ENCODE assay signal across 8 mouse cellular contexts in the genomic region with DNA sequence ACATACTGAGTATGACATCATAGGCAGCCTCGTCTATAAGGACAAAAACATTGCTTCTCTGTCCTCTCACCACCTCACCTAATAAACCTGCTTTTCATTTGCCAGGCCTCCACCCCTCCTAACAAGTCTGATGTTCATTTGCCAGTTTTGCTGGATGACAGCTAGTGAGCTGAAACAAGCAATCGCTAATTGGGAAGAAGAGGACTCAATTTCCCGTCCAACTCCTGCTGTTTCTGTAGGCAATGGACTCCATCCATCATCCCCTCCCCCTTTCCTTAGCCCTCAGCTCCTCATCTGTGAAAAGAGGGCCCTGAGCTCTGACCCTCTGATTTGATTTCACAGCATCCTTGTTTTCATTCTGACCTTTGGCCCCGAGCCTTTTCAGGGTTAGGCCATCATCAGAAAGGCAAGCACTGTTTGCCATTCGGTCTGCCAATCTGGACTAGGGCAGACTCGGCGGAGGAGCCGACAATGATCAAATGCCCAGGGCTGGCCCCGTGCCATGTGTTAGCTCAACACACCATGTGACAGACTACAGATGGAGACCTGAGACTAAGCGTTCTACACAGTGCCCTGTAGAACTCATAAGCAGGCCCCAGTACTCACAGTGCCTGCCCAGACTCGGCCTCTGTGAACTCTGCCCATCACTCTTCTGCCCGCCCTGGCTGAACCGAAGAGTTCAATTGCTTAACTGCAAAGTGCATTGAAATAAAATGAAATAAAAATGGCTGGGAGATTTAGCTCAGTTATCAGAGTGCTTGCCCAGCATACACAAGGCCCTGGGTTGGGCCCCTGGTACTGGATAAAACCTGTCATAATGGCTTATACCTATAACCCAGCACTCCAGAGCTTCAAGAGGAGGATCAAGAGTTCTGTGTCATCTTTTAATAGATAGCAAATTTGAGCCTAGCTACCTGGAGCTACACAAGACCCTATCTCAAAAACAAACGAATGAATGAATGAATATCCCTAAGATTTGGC.
DNase-seq lines count a peak whose midpoint lies in the region; ATAC-seq and TF ChIP-seq lines count a peak whose summit lies in the region.

No protein-coding gene starts in this region.

- no peaks in the 10 kb centered on the region for H3K36me3 ChIP-seq in forebrain, embryonic 14.5 days (ENCODE audit: control insufficient read depth, insufficient read depth, low read length)
- H3K36me3 ChIP-seq in kidney, adult 2 months (ENCODE audit: control insufficient read depth, insufficient read depth, low read length): no peaks in the 10 kb centered on the region
- H3K36me3 ChIP-seq in neural tube, embryonic 14.5 days (ENCODE audit: control insufficient read depth, insufficient read depth, low read length): no peaks in the 10 kb centered on the region

- no peaks in the 10 kb centered on the region for H3K27me3 ChIP-seq in forebrain, embryonic 14.5 days (replicated peaks; ENCODE audit: control insufficient read depth, insufficient read depth, low read length)
- no peaks in the 10 kb centered on the region for H3K27me3 ChIP-seq in kidney, adult 2 months (replicated peaks; ENCODE audit: control insufficient read depth, insufficient read depth, low read length)
- no peaks in the 10 kb centered on the region for H3K27me3 ChIP-seq in neural tube, embryonic 14.5 days (ENCODE audit: control insufficient read depth, insufficient read depth, low read length)

- H3K4me3 ChIP-seq in forebrain, embryonic 14.5 days (ENCODE audit: low read depth, low read length): no peak overlapping the region
- no peak overlapping the region for H3K4me3 ChIP-seq in kidney, adult 2 months (ENCODE audit: insufficient read depth, low read depth, low read length)
- no peak overlapping the region for H3K4me3 ChIP-seq in neural tube, embryonic 14.5 days (ENCODE audit: low read depth, low read length)

- peak; percentile 10 to 48 for DNase-seq in adrenal gland, adult 18-20 months (ENCODE audit: low spot score in 2 of 2)
- DNase-seq in brain, embryonic 18.5 days (ENCODE audit: low read depth, low spot score): peak; percentile 40
- peak; percentile 92 for DNase-seq in forebrain, embryonic 14.5 days (ENCODE audit: low spot score)
- peak; percentile 92 for DNase-seq in kidney, adult 2 months
- DNase-seq in left cerebral cortex, adult 9 months (ENCODE audit: low spot score in 2 of 2): peak; percentile 61 to 77
- peak; percentile 3 for DNase-seq in urinary bladder, postnatal 25 days (ENCODE audit: low spot score)
- DNase-seq in T-cell, adult 2 months (ENCODE audit: low spot score): no peak

- TF ChIP-seq CTCF in kidney, adult 2 months (conservative IDR thresholded peaks at IDR 0.05; ENCODE audit: insufficient read depth, insufficient read length, low read depth, low read length): no peak

- TF ChIP-seq POLR2A in kidney, adult 2 months (IDR thresholded peaks at IDR 0.05; ENCODE audit: low read depth, low read length): no peak

- WGBS in forebrain, embryonic 14.5 days: 29% methylated on average over 14 of the region's 14 CpGs
- 43% methylated on average over 14 of the region's 14 CpGs for WGBS in kidney, adult 2 months
- 23% methylated on average over 14 of the region's 14 CpGs for WGBS in neural tube, embryonic 14.5 days

- H3K9ac ChIP-seq in forebrain, embryonic 14.5 days (ENCODE audit: low read length): no peak overlapping the region
- H3K9ac ChIP-seq in neural tube, embryonic 14.5 days (replicated peaks; ENCODE audit: low read depth, low read length): no peak overlapping the region

- ATAC-seq in forebrain, embryonic 14.5 days: peak; percentile 98
- ATAC-seq in neural tube, embryonic 14.5 days (ENCODE audit: low read depth): peak; percentile 94

- H3K4me2 ChIP-seq in forebrain, embryonic 14.5 days (ENCODE audit: low read length): no peak overlapping the region
- no peak overlapping the region for H3K4me2 ChIP-seq in neural tube, embryonic 14.5 days (ENCODE audit: low read depth, low read length)

- no peaks in the 10 kb centered on the region for H3K9me3 ChIP-seq in forebrain, embryonic 14.5 days (replicated peaks; ENCODE audit: control insufficient read depth, low read length)
- H3K9me3 ChIP-seq in neural tube, embryonic 14.5 days (ENCODE audit: control insufficient read depth, low read length): no peaks in the 10 kb centered on the region

- H3K27ac ChIP-seq in forebrain, embryonic 14.5 days (ENCODE audit: low read depth, low read length): peak overlapping the region; percentile 39; the same call in 1 of the 2 replicates
- H3K27ac ChIP-seq in kidney, adult 2 months (ENCODE audit: insufficient read depth, low read depth, low read length): no peak overlapping the region
- H3K27ac ChIP-seq in neural tube, embryonic 14.5 days (ENCODE audit: low read depth, low read length): no peak overlapping the region

- peaks cover 3% of the 10 kb centered on the region; the same call in 1 of the 2 replicates for H3K4me1 ChIP-seq in forebrain, embryonic 14.5 days (ENCODE audit: control insufficient read depth, insufficient read depth, low read length)
- peaks cover 2% of the 10 kb centered on the region; the same call in 1 of the 2 replicates for H3K4me1 ChIP-seq in kidney, adult 2 months (ENCODE audit: control insufficient read depth, insufficient read depth, low read length)
- H3K4me1 ChIP-seq in neural tube, embryonic 14.5 days (ENCODE audit: control insufficient read depth, insufficient read depth, low read length): peaks cover 2% of the 10 kb centered on the region; the same call in 1 of the 2 replicates
